Mouse (Mus musculus) Patski (cell line): ENCODE measurements around the gene Nosip. TPM values are rescaled to one million over a fixed set of nuclear protein-coding genes. Genes with fewer than 3 reads are reported as not detected.

ENCODE experiments used
- ATAC-seq: fragments of 100-300 bp; one replicate; pipeline ENCODE4 v1.8.0; 2021
- CTCF ChIA-PET: fragments of 350-600 bp; sonication (Branson Sonifier 250); formaldehyde crosslinking; loops from one replicate; lab custom pipeline; 2022; ENCODE audit warnings: inconsistent platforms; lab: Charles Lee
- POLR2A ChIA-PET: fragments of 350-600 bp; sonication (Branson Sonifier 250); formaldehyde crosslinking; loops from one replicate; lab custom pipeline; 2022; ENCODE audit warnings: antibody characterized with exemption, inconsistent platforms; lab: Charles Lee
- DNase-seq: peaks from one replicate; pipeline ENCODE4 v3.0.0-alpha.2; 2011; ENCODE audit warnings: low read depth, low spot score
- H3K27me3 ChIP-seq: fragments of 371-371 bp; one replicate; pipeline ENCODE4 v1.5.1; 2021
- CTCF ChIP-seq: fragments of 100-300 bp; IDR thresholded peaks from one replicate; pipeline ENCODE4 v1.5.1; 2021
- in situ Hi-C: fragments of 300-500 bp; cut with MboI; formaldehyde crosslinking; loops from 3 replicates; pipeline ENCODE4 v1.11.1; 2018; ENCODE audit warnings: low pct_unique_long_range_greater_than_20kb, mixed read lengths
- polyA plus RNA-seq: library from polyadenylated mRNA; unstranded; gene quantifications from one replicate; pipeline ENCODE4 v1.2.3, GENCODE M21; 2021

Nosip gene
- polyA plus RNA-seq = 77.4 TPM

- in situ Hi-C loops = no loop called here
- ChIA-PET CTCF (no interaction called here), POLR2A (interaction anchor here (0.9 kb wide), 1 partner anchor 10 kb away, joined by 3 read pairs; no protein-coding TSS in a partner anchor)
- peak; percentile 91 for DNase-seq
- ATAC-seq = peak; percentile 79
- no peaks in the 10 kb centered on the region for H3K27me3 ChIP-seq
- TF ChIP-seq CTCF = no peak
Measured at GRCm38 (mm10) chr7:45062239-45062835, at the start of gene Nosip, which contains the start of gene Prrg2. Gene Nosip (plus strand): TSS chr7:45062429. Gene Prrg2 (minus strand): TSS chr7:45062677.

GRCm38 (mm10) chr7:45012824-45013223 is 49.4 kb upstream of the Nosip start:
- in situ Hi-C loops = no loop called here
- POLR2A ChIA-PET = interaction anchor here (2.0 to 3.2 kb wide), 2 partner anchors 8 to 11 kb away, joined by 7 to 17 read pairs; no protein-coding TSS in a partner anchor
- DNase-seq (no peak), ATAC-seq (no peak)
- CTCF ChIA-PET = interaction anchor here (1.2 kb wide), 1 partner anchor 11 kb away, joined by 3 read pairs; no protein-coding TSS in a partner anchor
- TF ChIP-seq CTCF = no peak
- H3K27me3 ChIP-seq = no peaks in the 10 kb centered on the region

GRCm38 (mm10) chr7:45013366-45014095 is 48.7 kb upstream of the Nosip start:
- no peak for DNase-seq
- TF ChIP-seq CTCF = no peak
- no peaks in the 10 kb centered on the region for H3K27me3 ChIP-seq
- in situ Hi-C loops = no loop called here
- CTCF ChIA-PET = interaction anchor here (0.8 kb wide), 1 partner anchor 38 kb away, joined by 3 read pairs; no protein-coding TSS in a partner anchor
- ATAC-seq = no peak
- POLR2A ChIA-PET = interaction anchor here (2.0 to 3.2 kb wide), 2 partner anchors 9 to 12 kb away, joined by 7 to 17 read pairs; no protein-coding TSS in a partner anchor

GRCm38 (mm10) chr7:45014096-45014451 is 48.2 kb upstream of the Nosip start:
- ChIA-PET CTCF (interaction anchor here (0.8 to 1.5 kb wide), 2 partner anchors 10 to 39 kb away, joined by 3 to 4 read pairs; no protein-coding TSS in a partner anchor), POLR2A (interaction anchor here (2.0 to 3.2 kb wide), 2 partner anchors 10 to 12 kb away, joined by 7 to 17 read pairs; no protein-coding TSS in a partner anchor)
- in situ Hi-C loops = no loop called here
- DNase-seq (no peak), ATAC-seq (no peak)
- H3K27me3 ChIP-seq = no peaks in the 10 kb centered on the region
- no peak for TF ChIP-seq CTCF

- POLR2A ChIA-PET = interaction anchor here (1.0 to 3.2 kb wide), 4 partner anchors 11 to 54 kb away, joined by 3 to 17 read pairs (median 4); partner anchors contain the start of genes Bcl2l12 and Irf3
- CTCF ChIA-PET = interaction anchor here (0.7 to 1.5 kb wide), 3 partner anchors 10 to 33 kb away, joined by 3 to 4 read pairs (median 3); no protein-coding TSS in a partner anchor
- no peaks in the 10 kb centered on the region for H3K27me3 ChIP-seq
- DNase-seq = no peak
- in situ Hi-C loops = no loop called here
- no peak for TF ChIP-seq CTCF
- ATAC-seq = no peak
Measured at GRCm38 (mm10) chr7:45015344-45015956, 46.8 kb upstream of the Nosip start.

GRCm38 (mm10) chr7:45015957-45016612 is 46.1 kb upstream of the Nosip start, which contains the start of gene Scaf1:
Gene Scaf1 (minus strand): TSS chr7:45016363.
- TF ChIP-seq CTCF = no peak
- ATAC-seq (peak; percentile 60), DNase-seq (peak; percentile 99)
- H3K27me3 ChIP-seq = no peaks in the 10 kb centered on the region
- in situ Hi-C loops = no loop called here
- CTCF ChIA-PET = interaction anchor here (1.8 kb wide), 1 partner anchor 27 kb away, joined by 4 read pairs; no protein-coding TSS in a partner anchor
- POLR2A ChIA-PET = interaction anchor here (0.6 to 3.2 kb wide), 5 partner anchors 10 to 120 kb away, joined by 3 to 17 read pairs (median 3); partner anchors contain the start of genes Bcl2l12, Flt3l, Gm45713 and Irf3

- ATAC-seq (no peak), DNase-seq (no peak)
- H3K27me3 ChIP-seq = no peaks in the 10 kb centered on the region
- no peak for TF ChIP-seq CTCF
- ChIA-PET CTCF (interaction anchor here (1.1 to 1.8 kb wide), 4 partner anchors 28 to 49 kb away, joined by 3 to 4 read pairs (median 3); no protein-coding TSS in a partner anchor), POLR2A (interaction anchor here (1.2 to 1.3 kb wide), 3 partner anchors 10 to 36 kb away, joined by 3 to 5 read pairs (median 4); partner anchors contain the start of gene Prr12)
- in situ Hi-C loops = no loop called here
Measured at GRCm38 (mm10) chr7:45016761-45017160, 45.5 kb upstream of the Nosip start.

GRCm38 (mm10) chr7:45017242-45018061 is 44.8 kb upstream of the Nosip start, which contains the start of gene Rras:
Gene Rras (plus strand): TSS chr7:45017961.
- H3K27me3 ChIP-seq = no peaks in the 10 kb centered on the region
- POLR2A ChIA-PET = interaction anchor here (0.7 to 1.7 kb wide), 6 partner anchors 11 to 42 kb away, joined by 3 to 5 read pairs (median 4); partner anchors contain the start of gene Prr12
- in situ Hi-C loops = no loop called here
- DNase-seq (peak; percentile 98), ATAC-seq (peak; percentile 82)
- CTCF ChIA-PET = interaction anchor here (0.8 to 1.8 kb wide), 8 partner anchors 8 to 50 kb away, joined by 3 to 8 read pairs (median 4); no protein-coding TSS in a partner anchor
- TF ChIP-seq CTCF = no peak
